Mouse (Mus musculus): Measurements from ENCODE around the gene Ptgir. TPM values are rescaled to one million over a fixed set of nuclear protein-coding genes. Genes with fewer than 3 reads are reported as not detected.
A peak's percentile ranks its signal among the peaks of the same experiment; 100 is the strongest.

The Ptgir gene
- polyA plus RNA-seq, 1 experiment = 0.04 TPM

DNA sequence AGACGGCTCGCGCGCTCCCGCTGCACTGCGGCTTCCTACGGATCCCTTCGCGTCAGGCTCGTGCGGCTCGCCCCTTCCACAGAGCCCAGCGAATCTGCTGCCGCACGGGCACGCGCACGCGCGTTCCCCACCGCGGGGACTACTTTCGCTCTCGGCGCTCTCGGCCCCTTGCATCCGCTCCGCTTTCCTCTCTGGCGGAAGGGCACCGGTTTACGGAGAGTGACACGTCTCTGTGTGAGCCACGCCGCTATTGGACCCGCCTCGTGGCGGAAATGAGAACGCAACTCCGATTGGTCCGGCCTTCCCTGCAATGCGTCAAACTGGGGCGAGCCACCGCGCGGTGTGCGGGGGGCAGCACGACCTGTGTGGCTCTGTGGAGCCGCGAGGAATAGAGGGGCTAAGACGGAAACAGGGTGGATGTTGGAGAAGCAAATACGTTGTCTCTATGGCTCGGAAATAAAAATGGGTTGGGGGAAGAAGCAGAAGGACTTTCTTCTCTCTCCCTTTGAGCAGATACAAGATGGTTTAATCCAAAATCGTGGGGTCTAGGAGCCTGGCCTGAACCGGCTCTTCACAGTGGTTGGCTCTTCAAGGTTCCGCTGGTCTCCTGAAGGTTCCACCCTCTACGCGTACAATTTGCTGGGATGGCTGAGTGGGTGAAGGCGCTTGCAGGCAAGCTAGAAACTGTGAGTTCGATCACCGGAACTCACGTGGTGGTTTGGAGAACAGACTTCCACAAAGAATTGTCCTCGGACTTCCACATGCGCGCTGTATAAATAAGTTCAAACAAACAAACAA is 17.9 kb downstream of the Ptgir start, which contains the start of gene Calm3:
Gene Calm3, minus strand, starts transcription at position 78 of the 798 bp plus-strand sequence.
- Histone ChIP-seq H3K27me3 (ENCODE audit: control insufficient read depth) (no peaks in the 10 kb centered on the region), H3K9me3 (ENCODE audit: control insufficient read depth, low read length) (no peaks in the 10 kb centered on the region), H3K4me1 (ENCODE audit: control insufficient read depth) (peaks cover 48% of the 10 kb centered on the region), H3K36me3 (ENCODE audit: control insufficient read depth) (peaks cover 31% of the 10 kb centered on the region), H3K4me3 (replicated peaks) (peak within 1 kb of the TSS; percentile 98)
- TF ChIP-seq TAL1 (IDR thresholded peaks at IDR 0.05; ENCODE audit: low read length) = no peak
- TF ChIP-seq GATA1 (IDR thresholded peaks at IDR 0.05; ENCODE audit: low read length) = no peak

DNA sequence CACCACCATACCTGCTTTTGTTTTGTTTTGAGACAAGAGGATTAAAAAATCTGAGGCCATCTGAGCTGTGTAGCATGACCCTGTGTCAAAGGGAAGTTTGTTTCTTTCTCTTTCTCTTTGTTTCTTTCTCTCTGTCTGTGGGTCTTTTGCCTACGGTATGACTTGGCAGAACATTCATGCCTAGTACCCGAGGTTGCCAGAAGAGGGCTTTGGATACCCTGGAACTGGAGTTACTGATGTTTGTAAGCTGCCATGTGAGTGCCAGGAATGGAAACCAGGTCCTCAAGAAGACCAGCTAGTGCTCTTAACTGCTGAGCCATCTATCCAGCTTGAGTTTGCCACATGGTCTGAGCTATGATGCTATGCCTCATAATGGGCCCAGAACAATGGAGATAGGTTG is 22.1 kb downstream of the Ptgir start:
- no peaks in the 10 kb centered on the region for H3K9me3 ChIP-seq (ENCODE audit: control insufficient read depth, low read length)
- no peak overlapping the region for H3K4me3 ChIP-seq (replicated peaks)
- peaks cover 9% of the 10 kb centered on the region for H3K4me1 ChIP-seq (ENCODE audit: control insufficient read depth)
- H3K36me3 ChIP-seq (ENCODE audit: control insufficient read depth) = no peaks in the 10 kb centered on the region
- H3K27me3 ChIP-seq (ENCODE audit: control insufficient read depth) = no peaks in the 10 kb centered on the region
- no peak for TF ChIP-seq GATA1 (IDR thresholded peaks at IDR 0.05; ENCODE audit: low read length)
- no peak for TF ChIP-seq TAL1 (IDR thresholded peaks at IDR 0.05; ENCODE audit: low read length)

DNA sequence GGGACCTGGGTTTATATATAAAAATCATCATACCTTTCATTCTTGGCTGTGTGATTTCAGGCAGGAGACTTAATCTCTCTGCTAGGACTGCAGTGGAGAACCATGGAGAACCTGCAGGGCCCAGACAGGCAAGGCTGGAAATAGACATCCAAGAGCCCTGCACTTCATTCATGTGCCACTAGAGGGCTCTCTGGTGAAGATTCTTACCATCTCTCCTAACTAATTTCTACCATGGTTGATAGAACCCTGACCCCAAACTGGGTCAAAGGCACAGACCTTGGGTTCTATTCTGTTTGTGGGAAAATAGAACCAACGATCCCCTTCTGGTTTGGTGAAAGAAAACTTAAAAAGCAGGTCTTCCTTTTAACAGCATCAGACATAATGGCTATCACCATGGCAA is 24.6 kb downstream of the Ptgir start:
- TF ChIP-seq GATA1 (IDR thresholded peaks at IDR 0.05; ENCODE audit: low read length) (no peak), TAL1 (IDR thresholded peaks at IDR 0.05; ENCODE audit: low read length) (no peak)
- no peaks in the 10 kb centered on the region for H3K36me3 ChIP-seq (ENCODE audit: control insufficient read depth)
- no peaks in the 10 kb centered on the region for H3K4me1 ChIP-seq (ENCODE audit: control insufficient read depth)
- no peak overlapping the region for H3K4me3 ChIP-seq (replicated peaks)
- peaks cover 2% of the 10 kb centered on the region; the same call in 1 of the 2 replicates for H3K27me3 ChIP-seq (ENCODE audit: control insufficient read depth)
- no peaks in the 10 kb centered on the region for H3K9me3 ChIP-seq (ENCODE audit: control insufficient read depth, low read length)

DNA sequence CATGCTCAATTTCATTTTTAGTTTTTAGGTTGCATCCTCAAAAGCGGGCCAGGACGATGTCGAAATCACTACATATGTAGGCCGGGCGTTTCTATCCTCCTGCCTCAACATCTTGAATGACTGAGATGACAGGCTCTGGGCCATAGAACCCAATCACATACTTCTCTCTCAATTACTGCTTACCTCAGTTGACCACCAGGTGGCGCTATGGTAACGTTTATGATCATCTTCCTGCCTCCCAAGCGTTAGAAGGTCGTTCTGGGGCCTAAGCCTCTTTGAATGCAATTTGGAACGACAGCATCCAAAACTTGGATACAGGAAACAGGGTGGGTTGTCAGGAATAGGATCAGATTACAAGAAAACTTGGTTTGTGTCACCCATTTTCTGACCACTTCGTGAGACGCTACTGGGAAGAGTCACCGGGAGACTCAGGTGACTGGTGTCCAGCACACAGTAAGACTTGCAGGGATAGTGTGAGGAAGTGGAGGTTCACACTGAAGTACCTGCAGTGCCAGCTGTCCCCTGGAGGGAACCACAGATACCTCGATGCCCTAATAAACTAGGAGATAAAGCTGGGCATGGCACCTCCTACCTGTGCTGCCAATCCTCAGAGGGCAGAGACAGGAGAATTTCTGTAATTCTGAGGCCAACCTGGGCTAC is 25.8 kb downstream of the Ptgir start:
- peaks cover 2% of the 10 kb centered on the region; the same call in 1 of the 2 replicates for H3K27me3 ChIP-seq (ENCODE audit: control insufficient read depth)
- H3K9me3 ChIP-seq (ENCODE audit: control insufficient read depth, low read length) = no peaks in the 10 kb centered on the region
- TF ChIP-seq GATA1 (IDR thresholded peaks at IDR 0.05; ENCODE audit: low read length) = no peak
- no peak for TF ChIP-seq TAL1 (IDR thresholded peaks at IDR 0.05; ENCODE audit: low read length)

DNA sequence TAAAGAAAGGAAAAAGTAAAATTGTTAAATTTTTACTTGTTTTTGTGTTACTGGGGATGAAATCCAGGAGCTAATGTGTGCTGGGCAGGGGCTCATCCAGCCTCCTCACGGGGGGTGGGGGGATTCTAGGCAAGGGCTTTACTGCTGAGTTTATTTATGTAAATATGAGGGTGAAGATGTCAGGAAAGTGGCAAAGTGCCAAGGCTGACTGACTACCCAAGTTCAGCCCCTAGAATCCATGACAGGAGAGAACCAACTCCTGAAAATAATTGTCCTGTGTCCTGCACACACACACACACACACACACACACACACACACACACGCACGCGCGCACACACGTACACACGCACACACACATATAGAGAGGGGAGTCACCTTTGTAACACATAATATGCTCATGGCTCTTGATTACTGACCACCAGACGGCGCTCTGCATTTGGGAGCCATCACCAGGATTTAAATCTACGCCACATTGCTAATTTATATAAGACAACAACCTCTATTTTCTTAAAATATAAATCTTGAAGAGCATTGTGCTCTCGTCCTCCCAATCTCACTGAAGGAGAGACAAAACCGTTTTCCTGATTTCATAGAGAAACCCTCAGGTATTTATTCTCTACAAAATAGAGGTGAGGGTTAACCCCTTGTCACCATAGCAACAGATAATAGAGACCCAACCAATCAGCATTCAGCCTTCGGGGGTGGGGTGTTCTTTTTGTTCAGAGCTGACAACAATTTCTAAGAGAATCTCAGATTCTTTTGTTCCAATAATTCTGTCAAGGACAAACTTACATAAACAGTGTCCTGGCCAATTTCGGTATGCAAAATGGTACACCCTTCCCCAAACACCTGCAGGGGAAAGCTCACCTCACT is 26.7 kb downstream of the Ptgir start:
- Histone ChIP-seq H3K4me1 (ENCODE audit: control insufficient read depth) (no peaks in the 10 kb centered on the region), H3K9me3 (ENCODE audit: control insufficient read depth, low read length) (no peaks in the 10 kb centered on the region; the same call in 1 of the 2 replicates), H3K4me3 (replicated peaks) (no peak overlapping the region), H3K27me3 (ENCODE audit: control insufficient read depth) (peaks cover 2% of the 10 kb centered on the region; the same call in 1 of the 2 replicates), H3K36me3 (ENCODE audit: control insufficient read depth) (no peaks in the 10 kb centered on the region)
- TF ChIP-seq TAL1 (IDR thresholded peaks at IDR 0.05; ENCODE audit: low read length) (no peak), GATA1 (IDR thresholded peaks at IDR 0.05; ENCODE audit: low read length) (no peak)

More for the DNA sequence above, 25.8 kb downstream of the Ptgir start:
- Histone ChIP-seq H3K4me1 (ENCODE audit: control insufficient read depth) (no peaks in the 10 kb centered on the region), H3K4me3 (replicated peaks) (no peak overlapping the region), H3K36me3 (ENCODE audit: control insufficient read depth) (no peaks in the 10 kb centered on the region)

DNA sequence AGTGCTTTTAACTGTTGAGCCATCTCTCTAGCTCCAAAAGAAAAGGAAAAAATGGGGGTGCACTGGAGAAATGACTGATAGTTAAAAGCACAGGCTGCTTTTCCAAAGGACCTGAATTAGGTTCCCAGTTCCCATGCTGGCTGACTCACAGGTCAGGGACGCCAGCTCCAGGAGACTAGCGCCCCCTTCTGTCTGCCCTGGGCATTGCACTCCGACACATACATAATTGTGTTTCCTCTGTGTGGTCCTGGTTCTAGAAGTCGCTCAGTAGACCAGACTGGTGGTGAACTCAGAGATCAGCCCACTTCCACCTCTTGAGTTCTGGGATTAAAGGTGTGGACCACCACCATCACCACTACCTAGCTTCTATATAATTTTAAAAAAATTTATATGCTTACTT is 31.0 kb downstream of the Ptgir start:
- no peak overlapping the region for H3K4me3 ChIP-seq (replicated peaks)
- H3K4me1 ChIP-seq (ENCODE audit: control insufficient read depth) = no peaks in the 10 kb centered on the region
- peaks cover 10% of the 10 kb centered on the region for H3K27me3 ChIP-seq (ENCODE audit: control insufficient read depth)
- no peaks in the 10 kb centered on the region for H3K36me3 ChIP-seq (ENCODE audit: control insufficient read depth)
- no peaks in the 10 kb centered on the region; the same call in 1 of the 2 replicates for H3K9me3 ChIP-seq (ENCODE audit: control insufficient read depth, low read length)
- TF ChIP-seq GATA1 (IDR thresholded peaks at IDR 0.05; ENCODE audit: low read length) (no peak), TAL1 (IDR thresholded peaks at IDR 0.05; ENCODE audit: low read length) (no peak)

DNA sequence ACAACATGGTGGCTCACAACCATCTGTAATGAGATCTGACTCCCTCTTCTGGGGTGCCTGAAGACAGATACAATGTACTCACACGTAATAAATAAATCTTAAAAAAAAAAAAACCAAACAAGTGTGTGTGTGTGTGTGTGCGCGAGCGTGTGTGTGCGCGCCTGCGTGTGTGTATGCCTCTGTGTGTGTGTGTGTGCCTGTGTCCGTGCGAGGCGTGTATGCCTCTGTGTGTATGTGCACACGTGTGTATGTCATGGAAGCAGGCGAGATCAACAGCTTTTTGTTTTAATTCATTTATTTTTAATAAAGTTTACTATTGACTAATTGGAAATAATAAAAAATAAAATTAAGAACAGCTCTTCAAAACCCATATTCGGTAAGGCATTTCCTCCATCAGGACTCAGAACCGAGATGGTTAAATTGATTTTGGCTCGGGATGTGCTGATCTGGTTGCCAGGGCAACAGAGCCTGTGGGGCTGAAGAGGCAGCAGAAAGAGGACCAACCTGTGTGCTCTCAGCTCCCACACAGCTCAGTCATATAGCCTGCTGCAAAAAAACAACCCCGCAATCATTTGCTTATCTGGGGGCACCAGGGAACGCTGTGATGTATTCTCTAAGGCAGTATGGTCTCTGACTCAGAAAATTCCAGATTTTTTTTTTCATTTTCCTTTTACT is 32.0 kb downstream of the Ptgir start:
- Histone ChIP-seq H3K36me3 (ENCODE audit: control insufficient read depth) (no peaks in the 10 kb centered on the region), H3K4me3 (replicated peaks) (no peak overlapping the region), H3K4me1 (ENCODE audit: control insufficient read depth) (no peaks in the 10 kb centered on the region), H3K9me3 (ENCODE audit: control insufficient read depth, low read length) (no peaks in the 10 kb centered on the region; the same call in 1 of the 2 replicates), H3K27me3 (ENCODE audit: control insufficient read depth) (peaks cover 15% of the 10 kb centered on the region)
- no peak for TF ChIP-seq TAL1 (IDR thresholded peaks at IDR 0.05; ENCODE audit: low read length)
- TF ChIP-seq GATA1 (IDR thresholded peaks at IDR 0.05; ENCODE audit: low read length) = no peak

DNA sequence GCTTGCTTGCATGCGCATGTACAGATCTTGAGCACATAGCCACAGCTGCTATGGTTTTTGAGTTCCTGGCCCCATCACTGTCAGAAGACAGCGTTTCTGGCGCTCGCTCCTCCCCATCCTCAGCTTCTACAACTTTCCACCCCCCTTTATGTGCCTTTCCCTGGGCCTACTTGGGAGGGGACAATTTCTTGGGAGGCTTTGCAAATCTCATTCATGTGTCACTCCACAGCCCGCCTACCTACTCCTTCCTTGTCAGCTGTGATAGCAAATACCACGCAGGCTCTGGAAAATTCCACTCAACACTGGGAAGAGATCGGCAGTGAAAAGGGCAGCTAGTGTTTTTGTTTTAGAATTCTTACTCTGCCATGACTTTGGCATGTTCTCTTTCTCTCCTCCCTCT is 34.0 kb downstream of the Ptgir start:
- TF ChIP-seq GATA1 (IDR thresholded peaks at IDR 0.05; ENCODE audit: low read length) = no peak
- no peak for TF ChIP-seq TAL1 (IDR thresholded peaks at IDR 0.05; ENCODE audit: low read length)
- no peaks in the 10 kb centered on the region for H3K36me3 ChIP-seq (ENCODE audit: control insufficient read depth)
- peaks cover 2% of the 10 kb centered on the region; the same call in 1 of the 2 replicates for H3K4me1 ChIP-seq (ENCODE audit: control insufficient read depth)
- H3K27me3 ChIP-seq (ENCODE audit: control insufficient read depth) = peaks cover 35% of the 10 kb centered on the region
- no peak overlapping the region for H3K4me3 ChIP-seq (replicated peaks)
- H3K9me3 ChIP-seq (ENCODE audit: control insufficient read depth, low read length) = no peaks in the 10 kb centered on the region; the same call in 1 of the 2 replicates
